Mouse (Mus musculus) cortical plate, adult 2 months (tissue): ENCODE measurements around the gene Smtnl1. TPM values are rescaled to one million over a fixed set of nuclear protein-coding genes. Genes with fewer than 3 reads are reported as not detected.
"Not testable (repeated sequence)": the region's sequence is repeated elsewhere in the genome, so short reads cannot be mapped to it uniquely, and the experiment has no call there.

Source experiments
- H3K27ac ChIP-seq: fragments of 200-500 bp; 2 replicates; pipeline ENCODE4 v1.5.1; 2012; ENCODE audit warnings: low read length, control low read depth, inconsistent platforms; ENCODE audit not compliant: insufficient read depth
- H3K4me1 ChIP-seq: fragments of 200-500 bp; 2 replicates; pipeline ENCODE4 v1.6.1; 2011; ENCODE audit warnings: low read length; ENCODE audit not compliant: control insufficient read depth, insufficient read depth
- H3K4me3 ChIP-seq: fragments of 200-500 bp; 2 replicates; pipeline ENCODE4 v1.5.1; 2011; ENCODE audit warnings: mild to moderate bottlenecking, low read length, control low read depth; ENCODE audit not compliant: insufficient read depth
- CTCF ChIP-seq: fragments of 200-500 bp; IDR thresholded peaks from 2 replicates; pipeline ENCODE4 v1.5.1; 2011; ENCODE audit warnings: mild to moderate bottlenecking, control low read depth, low read length; ENCODE audit not compliant: insufficient read depth; ENCODE audit errors: extremely low read depth
- POLR2A ChIP-seq: fragments of 200-500 bp; IDR thresholded peaks from 2 replicates; pipeline ENCODE4 v1.6.1; 2011; ENCODE audit warnings: mild to moderate bottlenecking, low read length, control low read depth; ENCODE audit not compliant: insufficient read depth; ENCODE audit errors: extremely low read depth
- polyA plus RNA-seq: library from polyadenylated mRNA; depleted of rRNA; stranded (reverse); fragments of >200 nt; gene quantifications from 2 replicates; pipeline ENCODE4 v1.2.3, GENCODE M21; 2012

Smtnl1 gene
- polyA plus RNA-seq, 1 experiment, result not detected

DNA sequence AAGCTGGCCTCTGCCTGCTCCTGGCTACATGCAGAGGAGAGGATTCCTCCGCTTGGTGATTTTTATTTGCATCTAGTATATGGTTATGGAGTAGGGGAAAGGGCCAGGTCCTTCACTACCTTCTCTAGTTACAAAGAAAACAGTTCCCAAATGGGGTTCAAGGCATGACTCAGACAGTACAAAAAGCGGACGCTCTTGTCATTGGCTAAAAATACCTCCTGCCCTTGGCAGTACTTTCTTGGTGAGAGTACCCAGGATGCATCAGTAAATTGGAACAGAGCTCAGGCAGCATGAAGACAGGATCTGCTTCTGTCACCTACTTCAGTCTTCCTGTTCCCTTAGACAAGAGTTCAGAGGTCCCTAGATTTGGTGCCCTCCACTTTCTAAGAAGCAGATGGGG, 2.6 kb downstream of the Smtnl1 start:
- H3K4me3 ChIP-seq, result no peak overlapping the region
- TF ChIP-seq POLR2A (no peak), CTCF (no peak)
- no peak overlapping the region for H3K27ac ChIP-seq
- peaks cover 2% of the 10 kb centered on the region for H3K4me1 ChIP-seq

DNA sequence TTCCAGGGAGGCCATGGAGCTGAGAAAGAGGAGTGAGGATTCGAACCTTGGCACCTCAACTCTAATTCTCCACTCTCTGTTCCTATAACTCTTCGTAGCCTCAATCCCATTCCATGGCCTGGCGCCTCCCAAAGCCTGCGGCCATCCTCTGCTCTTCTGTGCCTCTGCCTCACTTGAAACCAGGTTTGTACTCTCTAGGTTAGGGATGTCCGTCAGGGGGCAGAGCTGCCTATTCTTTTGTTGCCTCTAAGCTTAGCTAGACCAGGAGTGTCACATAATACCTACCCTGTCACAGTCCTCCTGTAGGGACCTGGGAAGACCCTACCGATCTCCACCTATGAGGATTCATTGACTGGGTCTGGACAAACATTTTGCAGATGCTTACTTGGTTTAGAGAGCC, 9.8 kb downstream of the Smtnl1 start:
- Histone ChIP-seq H3K4me3 (no peak overlapping the region), H3K4me1 (no peaks in the 10 kb centered on the region), H3K27ac (no peak overlapping the region)
- TF ChIP-seq POLR2A, result no peak
- TF ChIP-seq CTCF, result no peak

DNA sequence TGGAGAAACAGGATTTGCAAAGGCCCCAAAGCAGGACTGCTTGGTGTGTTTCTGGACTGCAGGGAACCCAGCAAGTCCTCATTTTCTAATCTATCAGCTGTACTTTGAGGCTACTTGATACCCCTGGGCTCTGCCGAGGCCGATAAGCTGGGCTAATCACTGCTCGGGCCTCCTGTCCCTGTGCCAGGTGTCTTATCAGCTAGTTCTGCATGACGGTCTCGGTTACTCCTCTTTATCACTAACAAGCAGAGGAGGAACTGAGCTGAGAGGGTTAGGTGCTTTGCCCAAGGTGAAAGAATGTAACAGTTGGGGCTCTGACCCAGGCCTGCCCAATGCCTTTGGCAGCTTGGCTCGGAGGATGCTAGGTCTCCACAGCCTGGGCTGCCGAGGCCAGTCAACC, 10.6 kb downstream of the Smtnl1 start:
- H3K27ac ChIP-seq, result no peak overlapping the region
- no peaks in the 10 kb centered on the region for H3K4me1 ChIP-seq
- no peak overlapping the region for H3K4me3 ChIP-seq
- TF ChIP-seq CTCF (no peak), POLR2A (no peak)

DNA sequence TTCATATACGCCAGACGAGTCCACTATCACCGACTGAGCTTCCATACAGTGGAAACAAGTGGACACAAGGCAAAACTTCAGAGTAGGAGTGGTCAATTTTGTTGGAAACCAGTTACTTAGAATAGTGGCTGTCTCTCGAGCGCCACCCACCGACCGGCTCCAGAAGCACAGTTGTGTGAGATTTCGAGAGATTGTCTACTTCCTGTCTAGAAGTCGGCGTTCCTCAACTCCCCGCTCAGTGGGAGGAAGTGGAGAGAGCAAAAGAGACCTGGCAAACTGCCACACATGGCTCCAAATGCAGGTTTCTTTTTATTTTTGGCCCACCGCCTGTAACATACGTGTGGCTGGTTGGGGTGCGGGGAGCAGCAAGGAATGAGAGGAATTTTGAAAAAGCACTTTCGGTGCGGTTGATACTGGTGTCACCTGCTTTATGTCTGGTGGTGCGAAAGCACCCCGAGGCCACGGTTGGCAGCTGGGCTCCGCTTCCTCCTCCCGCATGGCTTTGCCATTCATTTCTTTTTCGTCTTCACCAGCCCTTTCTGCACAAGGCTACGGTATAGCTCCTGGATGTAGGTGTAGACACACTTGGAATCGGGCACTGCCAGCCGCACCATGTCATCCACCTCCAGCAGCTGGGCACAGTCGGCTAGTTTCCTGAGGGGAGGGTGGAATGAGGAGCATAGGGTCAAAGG, 11.4 kb downstream of the Smtnl1 start:
- Histone ChIP-seq H3K4me3 (peak overlapping the region; percentile 3; the same call in 1 of the 2 replicates), H3K4me1 (no peaks in the 10 kb centered on the region), H3K27ac (no peak overlapping the region)
- no peak for TF ChIP-seq POLR2A
- TF ChIP-seq CTCF, result peak; percentile 64

DNA sequence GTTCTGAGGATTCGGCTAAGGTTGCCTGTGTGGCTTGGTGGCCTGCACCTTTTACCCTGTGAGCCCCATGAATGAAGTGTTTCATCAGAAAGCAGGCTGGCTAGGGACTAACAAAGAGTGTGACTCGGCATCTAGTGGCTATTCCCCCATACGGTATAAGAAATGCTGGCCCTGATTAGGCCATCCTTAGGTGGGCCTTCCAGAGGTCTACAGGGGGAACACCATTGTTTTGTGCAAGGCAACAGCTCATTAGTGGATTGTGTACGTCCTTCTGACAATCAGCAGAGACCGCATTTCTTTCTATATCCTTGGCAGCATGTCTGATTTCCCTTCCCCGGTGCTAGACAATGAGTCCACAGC, 11.9 kb downstream of the Smtnl1 start:
- no peaks in the 10 kb centered on the region for H3K4me1 ChIP-seq
- H3K27ac ChIP-seq, result no peak overlapping the region
- H3K4me3 ChIP-seq, result no peak overlapping the region
- TF ChIP-seq CTCF, result no peak
- no peak for TF ChIP-seq POLR2A

DNA sequence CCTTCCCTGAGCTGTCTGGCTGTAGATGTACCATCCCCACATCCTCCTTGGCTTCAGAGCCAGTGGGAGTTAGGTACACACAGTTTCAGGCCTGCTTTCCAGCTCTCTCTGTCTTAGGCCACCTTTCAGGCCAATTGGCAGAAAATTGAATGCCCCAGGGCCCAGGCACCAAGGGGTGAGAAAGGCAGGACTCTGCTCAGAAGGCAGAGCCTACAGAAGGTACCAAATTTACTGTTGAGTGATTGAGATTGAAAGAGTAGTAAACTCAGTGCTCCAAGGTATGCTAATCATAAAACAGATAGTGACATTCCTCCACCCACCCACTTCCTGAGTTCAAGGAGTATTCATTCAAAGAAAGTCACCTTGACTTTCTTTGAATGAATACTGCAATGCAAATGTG, 13.1 kb downstream of the Smtnl1 start:
- H3K27ac ChIP-seq, result no peak overlapping the region
- H3K4me3 ChIP-seq, result no peak overlapping the region
- TF ChIP-seq POLR2A, result no peak
- no peak for TF ChIP-seq CTCF
- H3K4me1 ChIP-seq, result no peaks in the 10 kb centered on the region

DNA sequence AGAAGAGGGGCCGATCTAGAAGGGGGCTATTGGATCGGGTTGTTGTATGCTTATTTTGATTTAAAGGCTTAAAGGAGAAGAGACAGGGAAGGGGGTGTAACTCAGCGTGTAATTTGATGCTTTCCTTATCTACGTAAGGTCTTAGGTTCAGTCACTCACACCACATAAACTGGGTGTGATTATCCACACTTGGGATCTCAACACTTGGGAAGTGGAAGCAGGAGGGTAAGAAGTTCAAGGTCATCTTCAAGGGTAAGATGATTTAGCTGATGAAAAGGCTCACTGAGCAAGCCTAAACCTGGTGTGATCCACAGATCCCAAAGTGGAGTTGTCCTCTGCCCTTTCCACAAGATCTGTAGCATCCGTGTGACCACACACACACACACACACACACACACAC, 15.9 kb downstream of the Smtnl1 start:
- H3K27ac ChIP-seq, result no peak overlapping the region
- no peak overlapping the region for H3K4me3 ChIP-seq
- H3K4me1 ChIP-seq, result no peaks in the 10 kb centered on the region
- no peak for TF ChIP-seq CTCF
- no peak for TF ChIP-seq POLR2A

DNA sequence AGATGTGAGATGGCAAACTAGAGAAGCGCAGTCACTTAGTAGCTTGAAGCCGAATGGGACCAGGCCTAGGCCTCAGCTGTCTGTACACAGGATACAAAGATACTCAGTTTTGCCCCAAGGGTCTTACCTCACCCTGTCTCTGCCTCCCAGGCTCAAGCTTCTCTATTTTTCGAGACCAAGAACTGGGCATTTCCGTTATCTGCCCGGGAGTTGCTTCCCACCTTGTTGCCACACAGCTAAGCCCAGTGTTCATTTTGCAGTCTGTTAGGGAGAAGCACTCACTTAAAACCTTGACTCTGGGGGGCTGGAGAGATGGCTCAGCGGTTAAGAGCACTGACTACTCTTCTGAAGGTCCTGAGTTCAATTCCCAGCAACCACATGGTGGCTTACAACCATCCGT, 18.5 kb downstream of the Smtnl1 start:
- Histone ChIP-seq H3K4me1 (no peaks in the 10 kb centered on the region), H3K27ac (no peak overlapping the region), H3K4me3 (no peak overlapping the region)
- TF ChIP-seq CTCF (no peak), POLR2A (no peak)

DNA sequence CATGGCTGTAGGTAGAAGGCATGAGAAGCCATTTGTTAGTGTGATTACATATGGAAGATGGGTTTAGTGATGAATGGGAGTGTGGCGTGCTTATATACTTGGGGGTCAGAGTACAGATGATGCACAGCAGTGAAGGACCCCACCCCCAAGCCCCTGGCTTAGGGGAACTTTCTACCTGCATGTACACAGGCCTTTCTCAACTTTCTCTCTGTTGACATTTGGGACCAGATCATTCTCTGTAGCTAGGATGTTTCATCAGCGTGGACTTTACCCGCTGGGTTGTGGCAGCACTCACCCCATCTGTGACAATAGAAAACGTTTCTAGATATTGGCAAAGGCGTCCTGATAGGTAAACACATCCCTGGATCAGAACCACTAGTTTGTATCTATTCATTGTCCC, 21.2 kb downstream of the Smtnl1 start:
- not testable (repeated sequence) for H3K4me1 ChIP-seq, H3K27ac ChIP-seq

DNA sequence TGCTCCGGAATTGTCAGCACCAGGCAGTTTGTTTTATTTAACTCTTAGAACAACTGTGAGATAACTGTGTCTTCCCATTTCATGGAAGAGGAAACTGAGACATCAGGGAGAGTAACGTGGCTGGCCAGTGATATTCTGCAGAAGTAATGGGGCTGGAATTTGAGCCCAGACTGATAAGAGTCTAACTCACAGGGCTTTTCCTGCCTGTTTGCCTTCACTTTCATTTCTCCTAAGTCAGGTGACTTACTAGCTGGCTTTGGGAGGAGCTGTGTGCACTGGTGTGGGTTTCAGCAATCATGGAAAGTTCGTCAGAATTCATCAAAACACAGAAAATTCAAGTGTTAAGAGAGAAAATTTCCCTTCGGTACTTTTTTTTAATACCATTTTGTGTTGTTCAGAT, 22.1 kb downstream of the Smtnl1 start:
- Histone ChIP-seq H3K4me1 (no peaks in the 10 kb centered on the region), H3K4me3 (no peak overlapping the region), H3K27ac (no peak overlapping the region)
- no peak for TF ChIP-seq CTCF
- TF ChIP-seq POLR2A, result no peak

More for the DNA sequence above, 21.2 kb downstream of the Smtnl1 start:
- H3K4me3 ChIP-seq, result not testable (repeated sequence)

DNA sequence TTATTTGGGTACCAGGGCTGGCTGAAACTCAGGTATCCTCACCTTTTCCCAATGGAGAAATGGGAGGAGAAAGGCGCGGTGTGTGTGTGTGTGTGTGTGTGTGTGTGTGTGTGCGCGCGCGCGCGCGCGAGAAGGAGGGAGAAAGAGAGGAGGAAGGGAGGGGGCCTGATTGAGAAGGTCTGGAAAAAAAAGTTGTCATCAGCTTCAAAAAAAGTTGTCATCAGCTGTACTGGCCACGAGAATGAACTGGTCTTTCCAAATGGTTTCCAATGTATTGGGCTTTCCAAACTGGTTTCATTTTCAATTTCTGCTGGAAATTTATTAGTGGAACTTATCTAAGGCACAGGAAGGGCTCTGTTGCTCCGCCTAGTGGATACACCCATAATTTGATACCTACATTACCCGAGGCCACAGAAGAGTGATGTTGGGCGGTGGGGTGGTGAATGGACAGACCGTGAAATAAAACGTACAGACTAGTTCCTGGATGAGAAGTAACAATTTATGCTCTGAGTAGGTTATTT, 23.4 kb downstream of the Smtnl1 start:
- Histone ChIP-seq H3K27ac (no peak overlapping the region), H3K4me1 (no peaks in the 10 kb centered on the region), H3K4me3 (peak overlapping the region; percentile 54)
- TF ChIP-seq POLR2A (no peak), CTCF (peak; percentile 51)
